Mouse (Mus musculus) midbrain, embryonic 12.5 days (tissue): ENCODE results near the gene Slc25a34. TPM values are rescaled to one million over a fixed set of nuclear protein-coding genes. Genes with fewer than 3 reads are reported as not detected.

Experiments used
- ATAC-seq: fragments of 200-750 bp; cut with Nextera tagmentation; 2 replicates; pipeline ENCODE4 v1.8.0; 2017; ENCODE audit warnings: low read depth, moderate TSS enrichment, moderate library complexity; ENCODE audit not compliant: low FRiP score
- H3K27ac ChIP-seq: fragments of 300-500 bp; sonication (generic); replicated peaks from 2 replicates; pipeline ENCODE4 v1.5.1; 2016; ENCODE audit warnings: mild to moderate bottlenecking
- H3K27me3 ChIP-seq: fragments of 300-500 bp; sonication (generic); 2 replicates; pipeline ENCODE4 v1.6.1; 2016; ENCODE audit warnings: mild to moderate bottlenecking
- H3K36me3 ChIP-seq: fragments of 300-500 bp; sonication (generic); 2 replicates; pipeline ENCODE4 v1.6.1; 2016
- H3K4me1 ChIP-seq: fragments of 300-500 bp; sonication (generic); 2 replicates; pipeline ENCODE4 v1.6.1; 2016
- H3K4me2 ChIP-seq: fragments of 300-500 bp; sonication (generic); replicated peaks from 2 replicates; pipeline ENCODE4 v1.6.1; 2016; ENCODE audit warnings: mild to moderate bottlenecking, moderate library complexity
- H3K4me3 ChIP-seq: fragments of 300-500 bp; sonication (generic); 2 replicates; pipeline ENCODE4 v1.5.1; 2016; ENCODE audit warnings: mild to moderate bottlenecking
- H3K9ac ChIP-seq: fragments of 300-500 bp; sonication (generic); replicated peaks from 2 replicates; pipeline ENCODE4 v1.6.1; 2016; ENCODE audit warnings: mild to moderate bottlenecking, moderate library complexity
- H3K9me3 ChIP-seq: fragments of 300-500 bp; sonication (generic); 2 replicates; pipeline ENCODE4 v1.6.1; 2016; ENCODE audit warnings: mild to moderate bottlenecking
- WGBS: fragments of 180-500 bp; shearing (Covaris S2); methylation state at CpG from one replicate; pipeline ENCODE4 v1.1.7; 2016; 5-methylcytosine and 5-hydroxymethylcytosine counted together
- polyA plus RNA-seq: library from polyadenylated mRNA; unstranded; fragments of >200 nt; fragmentation: Nextera tagmentation; extraction: Ambion mirVana; gene quantifications from 2 replicates; pipeline ENCODE4 v1.2.1, GENCODE M21; 2016

The Slc25a34 gene
- polyA plus RNA-seq, 1 experiment from 2014 or later, result 0.06 TPM

GRCm38 (mm10) chr4:141641961-141642811 lies 18.6 kb upstream of the Slc25a34 start:
- Histone ChIP-seq H3K36me3 (peaks cover 46% of the 10 kb centered on the region), H3K9me3 (no peaks in the 10 kb centered on the region), H3K4me3 (no peak overlapping the region), H3K27ac (no peak overlapping the region), H3K4me1 (peaks cover 5% of the 10 kb centered on the region; the same call in 1 of the 2 replicates), H3K4me2 (no peak overlapping the region), H3K27me3 (no peaks in the 10 kb centered on the region), H3K9ac (no peak overlapping the region)
- 88% methylated on average over 25 of the region's 25 CpGs for WGBS
- no peak for ATAC-seq

GRCm38 (mm10) chr4:141641353-141641771 lies 17.7 kb upstream of the Slc25a34 start:
- Histone ChIP-seq H3K36me3 (peaks cover 55% of the 10 kb centered on the region), H3K27ac (no peak overlapping the region), H3K9ac (no peak overlapping the region), H3K4me1 (peaks cover 5% of the 10 kb centered on the region; the same call in 1 of the 2 replicates), H3K9me3 (no peaks in the 10 kb centered on the region), H3K27me3 (no peaks in the 10 kb centered on the region), H3K4me3 (no peak overlapping the region), H3K4me2 (no peak overlapping the region)
- ATAC-seq, result no peak
- WGBS, result 93% methylated on average over 7 of the region's 7 CpGs

- no peak overlapping the region for H3K4me2 ChIP-seq
- H3K27ac ChIP-seq, result no peak overlapping the region
- H3K4me1 ChIP-seq, result peaks cover 5% of the 10 kb centered on the region; the same call in 1 of the 2 replicates
- WGBS, result 57% methylated on average over 11 of the region's 11 CpGs
- peaks cover 64% of the 10 kb centered on the region for H3K36me3 ChIP-seq
- no peaks in the 10 kb centered on the region for H3K9me3 ChIP-seq
- no peaks in the 10 kb centered on the region for H3K27me3 ChIP-seq
- ATAC-seq, result no peak
- no peak overlapping the region for H3K4me3 ChIP-seq
- no peak overlapping the region for H3K9ac ChIP-seq
Observed at GRCm38 (mm10) chr4:141639474-141639873, 15.9 kb upstream of the Slc25a34 start.

- no peak overlapping the region for H3K4me2 ChIP-seq
- no peaks in the 10 kb centered on the region for H3K27me3 ChIP-seq
- H3K27ac ChIP-seq, result no peak overlapping the region
- no peak for ATAC-seq
- no peaks in the 10 kb centered on the region for H3K9me3 ChIP-seq
- H3K36me3 ChIP-seq, result peaks cover 80% of the 10 kb centered on the region
- no peak overlapping the region for H3K4me3 ChIP-seq
- H3K9ac ChIP-seq, result no peak overlapping the region
- 93% methylated on average over 5 of the region's 5 CpGs for WGBS
- H3K4me1 ChIP-seq, result no peaks in the 10 kb centered on the region
Observed at GRCm38 (mm10) chr4:141636693-141637092, 13.1 kb upstream of the Slc25a34 start.

GRCm38 (mm10) chr4:141635991-141636390 lies 12.4 kb upstream of the Slc25a34 start:
- WGBS, result 86% methylated on average over 9 of the region's 9 CpGs
- H3K4me1 ChIP-seq, result no peaks in the 10 kb centered on the region
- no peak overlapping the region for H3K9ac ChIP-seq
- H3K36me3 ChIP-seq, result peaks cover 80% of the 10 kb centered on the region
- H3K27me3 ChIP-seq, result no peaks in the 10 kb centered on the region
- no peak overlapping the region for H3K4me3 ChIP-seq
- H3K9me3 ChIP-seq, result no peaks in the 10 kb centered on the region
- no peak for ATAC-seq
- no peak overlapping the region for H3K27ac ChIP-seq
- no peak overlapping the region for H3K4me2 ChIP-seq

GRCm38 (mm10) chr4:141632111-141632873 lies 8.7 kb upstream of the Slc25a34 start:
- H3K4me1 ChIP-seq, result no peaks in the 10 kb centered on the region
- no peak for ATAC-seq
- no peak overlapping the region for H3K27ac ChIP-seq
- H3K4me3 ChIP-seq, result no peak overlapping the region
- WGBS, result 97% methylated on average over 21 of the region's 21 CpGs
- H3K9me3 ChIP-seq, result no peaks in the 10 kb centered on the region
- H3K4me2 ChIP-seq, result no peak overlapping the region
- no peaks in the 10 kb centered on the region for H3K27me3 ChIP-seq
- no peak overlapping the region for H3K9ac ChIP-seq
- peaks cover 88% of the 10 kb centered on the region for H3K36me3 ChIP-seq

GRCm38 (mm10) chr4:141631250-141631649 lies 7.6 kb upstream of the Slc25a34 start:
- H3K4me1 ChIP-seq, result no peaks in the 10 kb centered on the region
- H3K36me3 ChIP-seq, result peaks cover 84% of the 10 kb centered on the region

GRCm38 (mm10) chr4:141630021-141630420 lies 6.4 kb upstream of the Slc25a34 start:
- H3K9ac ChIP-seq, result no peak overlapping the region
- H3K4me1 ChIP-seq, result no peaks in the 10 kb centered on the region
- no peaks in the 10 kb centered on the region for H3K9me3 ChIP-seq
- no peak overlapping the region for H3K4me2 ChIP-seq
- H3K27ac ChIP-seq, result no peak overlapping the region
- H3K36me3 ChIP-seq, result peaks cover 89% of the 10 kb centered on the region
- H3K4me3 ChIP-seq, result no peak overlapping the region
- ATAC-seq, result no peak
- no peaks in the 10 kb centered on the region for H3K27me3 ChIP-seq
- 94% methylated on average over 11 of the region's 11 CpGs for WGBS

More at GRCm38 (mm10) chr4:141631250-141631649, 7.6 kb upstream of the Slc25a34 start:
- 94% methylated on average over 20 of the region's 20 CpGs for WGBS
- no peak overlapping the region for H3K9ac ChIP-seq
- H3K27ac ChIP-seq, result no peak overlapping the region
- H3K4me3 ChIP-seq, result no peak overlapping the region
- no peak for ATAC-seq
- no peaks in the 10 kb centered on the region for H3K27me3 ChIP-seq
- no peak overlapping the region for H3K4me2 ChIP-seq
- no peaks in the 10 kb centered on the region for H3K9me3 ChIP-seq

- no peaks in the 10 kb centered on the region for H3K27me3 ChIP-seq
- H3K4me3 ChIP-seq, result no peak overlapping the region
- H3K9ac ChIP-seq, result no peak overlapping the region
- no peaks in the 10 kb centered on the region for H3K9me3 ChIP-seq
- ATAC-seq, result no peak
- no peak overlapping the region for H3K4me2 ChIP-seq
- H3K4me1 ChIP-seq, result no peaks in the 10 kb centered on the region
- peaks cover 79% of the 10 kb centered on the region for H3K36me3 ChIP-seq
- H3K27ac ChIP-seq, result no peak overlapping the region
- WGBS, result 81% methylated on average over 14 of the region's 14 CpGs
Observed at GRCm38 (mm10) chr4:141628661-141629060, 5.0 kb upstream of the Slc25a34 start.

GRCm38 (mm10) chr4:141627502-141627901 lies 3.9 kb upstream of the Slc25a34 start:
- 89% methylated on average over 5 of the region's 5 CpGs for WGBS
- ATAC-seq, result no peak
- Histone ChIP-seq H3K27me3 (no peaks in the 10 kb centered on the region), H3K9me3 (no peaks in the 10 kb centered on the region), H3K4me3 (no peak overlapping the region), H3K27ac (no peak overlapping the region), H3K4me1 (no peaks in the 10 kb centered on the region), H3K36me3 (peaks cover 68% of the 10 kb centered on the region), H3K4me2 (no peak overlapping the region), H3K9ac (no peak overlapping the region)

GRCm38 (mm10) chr4:141625774-141626550 lies 2.3 kb upstream of the Slc25a34 start:
- H3K27me3 ChIP-seq, result no peaks in the 10 kb centered on the region
- no peak for ATAC-seq
- no peak overlapping the region for H3K4me2 ChIP-seq
- H3K36me3 ChIP-seq, result peaks cover 52% of the 10 kb centered on the region
- 90% methylated on average over 16 of the region's 16 CpGs for WGBS
- H3K9me3 ChIP-seq, result no peaks in the 10 kb centered on the region
- no peak overlapping the region for H3K4me3 ChIP-seq
- no peaks in the 10 kb centered on the region for H3K4me1 ChIP-seq
- no peak overlapping the region for H3K9ac ChIP-seq
- no peak overlapping the region for H3K27ac ChIP-seq
